Mouse (Mus musculus) stomach, embryonic 15.5 days (tissue): ENCODE data around the gene Vmn2r76. TPM values are rescaled to one million over a fixed set of nuclear protein-coding genes. Genes with fewer than 3 reads are reported as not detected.
"Not testable (repeated sequence)": the region's sequence is repeated elsewhere in the genome, so short reads cannot be mapped to it uniquely, and the experiment has no call there.

ENCODE experiments used
- ATAC-seq: fragments of 200-750 bp; cut with Nextera tagmentation; 2 replicates; pipeline ENCODE4 v1.8.0; 2017; ENCODE audit warnings: low read depth, moderate number of reproducible peaks, moderate TSS enrichment; ENCODE audit not compliant: insufficient read depth, low FRiP score
- H3K27ac ChIP-seq: fragments of 300-500 bp; sonication (generic); 2 replicates; pipeline ENCODE4 v1.5.1; 2015; ENCODE audit warnings: mild to moderate bottlenecking, inconsistent platforms
- H3K27me3 ChIP-seq: fragments of 300-500 bp; sonication (generic); replicated peaks from 2 replicates; pipeline ENCODE4 v1.6.1; 2015; ENCODE audit warnings: inconsistent platforms
- H3K36me3 ChIP-seq: fragments of 300-500 bp; sonication (generic); 2 replicates; pipeline ENCODE4 v1.6.1; 2015; ENCODE audit warnings: inconsistent platforms
- H3K4me1 ChIP-seq: fragments of 300-500 bp; sonication (generic); 2 replicates; pipeline ENCODE4 v1.6.1; 2015; ENCODE audit warnings: inconsistent platforms
- H3K4me2 ChIP-seq: fragments of 300-500 bp; sonication (generic); 2 replicates; pipeline ENCODE4 v1.6.1; 2015; ENCODE audit warnings: mild to moderate bottlenecking, inconsistent platforms
- H3K4me3 ChIP-seq: fragments of 300-500 bp; sonication (generic); replicated peaks from 2 replicates; pipeline ENCODE4 v1.5.1; 2015; ENCODE audit warnings: inconsistent platforms
- H3K9ac ChIP-seq: fragments of 300-500 bp; sonication (generic); 2 replicates; pipeline ENCODE4 v1.6.1; 2015; ENCODE audit warnings: inconsistent platforms
- H3K9me3 ChIP-seq: fragments of 300-500 bp; sonication (generic); 2 replicates; pipeline ENCODE4 v1.6.1; 2016; ENCODE audit warnings: inconsistent platforms
- WGBS: fragments of 180-500 bp; shearing (Covaris S2); methylation state at CpG from one replicate; pipeline ENCODE4 v1.1.7; 2015; 5-methylcytosine and 5-hydroxymethylcytosine counted together
- polyA plus RNA-seq: library from polyadenylated mRNA; unstranded; fragments of >200 nt; fragmentation: Nextera tagmentation; extraction: Ambion mirVana; gene quantifications from 2 replicates; pipeline ENCODE4 v1.2.1, GENCODE M21; 2015

Vmn2r76 gene
- not detected in 2 replicates for polyA plus RNA-seq

DNA sequence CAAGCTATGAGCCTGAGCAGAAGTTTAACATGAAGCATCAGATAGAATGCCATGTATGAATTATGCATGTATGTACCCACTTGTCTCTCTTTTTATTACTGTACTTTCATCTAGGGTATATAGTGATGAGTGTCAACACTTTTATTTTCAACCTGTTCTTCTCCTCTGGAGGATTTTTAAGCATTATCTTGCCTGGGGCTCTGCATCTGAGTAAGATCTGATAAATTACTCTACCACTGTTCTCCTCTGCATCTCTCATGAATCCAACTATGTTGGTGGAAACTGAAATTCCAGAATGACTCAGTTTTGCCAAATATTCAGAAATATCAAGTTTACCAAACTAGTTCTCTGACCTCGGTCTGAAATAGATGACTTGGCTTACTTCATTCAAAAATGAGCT lies at the start of gene Vmn2r76:
Gene Vmn2r76 (minus strand): TSS at position 101 of the 400 bp plus-strand sequence.
- Histone ChIP-seq H3K4me1 (no peaks in the 10 kb centered on the region), H3K9me3 (no peaks in the 10 kb centered on the region), H3K9ac (no peak within 1 kb of the TSS), H3K27me3 (no peaks in the 10 kb centered on the region), H3K4me3 (no peak within 1 kb of the TSS), H3K27ac (no peak within 1 kb of the TSS), H3K36me3 (no peaks in the 10 kb centered on the region), H3K4me2 (no peak within 1 kb of the TSS)
- ATAC-seq = no peak
- 65% methylated on average over 1 of the region's 1 CpGs for WGBS

GRCm38 (mm10) chr7:86277072-86277471 lies 31.0 kb upstream of the Vmn2r76 start, which contains the start of gene Olfr310:
Olfr310 (minus strand) TSS chr7:86277172.
- Histone ChIP-seq H3K9me3 (no peaks in the 10 kb centered on the region), H3K36me3 (no peaks in the 10 kb centered on the region), H3K9ac (no peak within 1 kb of the TSS), H3K27ac (no peak within 1 kb of the TSS), H3K27me3 (no peaks in the 10 kb centered on the region), H3K4me3 (no peak within 1 kb of the TSS), H3K4me2 (no peak within 1 kb of the TSS), H3K4me1 (no peaks in the 10 kb centered on the region)
- WGBS = 88% methylated on average over 1 of the region's 1 CpGs
- no peak for ATAC-seq

DNA sequence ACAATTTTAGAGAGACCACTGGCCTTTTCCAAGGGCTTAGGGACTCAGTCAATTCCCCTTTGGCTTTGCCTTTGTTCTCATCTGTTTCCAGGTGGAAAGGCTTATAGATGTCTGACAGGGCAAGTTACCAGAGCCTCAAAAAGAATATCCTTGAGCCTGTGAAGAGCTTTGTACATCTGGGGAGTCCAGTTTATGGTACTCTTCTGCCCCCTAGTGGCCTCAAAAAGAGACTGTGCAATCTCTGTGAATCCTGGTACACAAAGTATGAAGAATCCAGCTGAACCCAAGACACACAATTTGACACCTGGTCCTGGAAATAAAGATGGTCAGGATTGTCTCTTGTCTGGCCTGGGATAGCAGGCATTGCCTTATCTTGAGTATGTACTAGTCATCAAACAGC lies 34.8 kb downstream of the Vmn2r76 start:
- H3K4me2 ChIP-seq = no peak overlapping the region
- no peak for ATAC-seq
- H3K27ac ChIP-seq = no peak overlapping the region
- H3K9ac ChIP-seq = no peak overlapping the region
- H3K27me3 ChIP-seq = no peaks in the 10 kb centered on the region
- H3K4me1 ChIP-seq = no peaks in the 10 kb centered on the region
- H3K4me3 ChIP-seq = no peak overlapping the region
- H3K36me3 ChIP-seq = no peaks in the 10 kb centered on the region
- H3K9me3 ChIP-seq = no peaks in the 10 kb centered on the region

DNA sequence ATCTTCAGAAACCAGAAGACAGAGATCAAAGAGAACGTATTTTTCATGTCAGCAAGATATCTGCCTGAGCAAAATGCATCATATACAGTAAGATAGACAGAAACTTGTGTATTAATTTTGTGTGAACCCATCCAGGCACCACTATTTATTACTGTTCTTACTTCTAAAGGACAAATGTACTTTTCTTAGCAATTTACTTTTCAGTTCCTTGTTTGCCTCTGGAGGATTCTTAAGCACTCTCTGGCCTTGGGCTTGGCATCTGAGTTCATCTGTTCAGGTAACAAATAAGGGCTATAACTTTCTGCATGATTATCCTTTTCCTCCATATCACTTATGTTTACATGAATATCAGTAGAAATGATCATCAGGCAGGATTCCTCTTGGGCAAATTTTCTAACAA lies 74.4 kb downstream of the Vmn2r76 start, which contains the start of gene Vmn2r75:
Gene Vmn2r75 (minus strand): TSS at position 101 of the 400 bp plus-strand sequence.
- H3K4me3 ChIP-seq, H3K9me3 ChIP-seq, ATAC-seq, H3K27ac ChIP-seq, H3K27me3 ChIP-seq, H3K36me3 ChIP-seq, H3K4me1 ChIP-seq, H3K4me2 ChIP-seq, H3K9ac ChIP-seq: not testable (repeated sequence)
- WGBS = 42% methylated on average over 1 of the region's 1 CpGs

Other genes with a start within 250 kb of the Vmn2r76 start
- not detected in 2 replicates for gene Vmn2r75, start 74.5 kb downstream of the Vmn2r76 start, polyA plus RNA-seq
- not detected in 2 replicates for gene Olfr310, start 30.9 kb upstream of the Vmn2r76 start, polyA plus RNA-seq
- not detected in 2 replicates for gene Olfr309, start 67.4 kb upstream of the Vmn2r76 start, polyA plus RNA-seq
- not detected in 2 replicates for gene Olfr308, start 79.3 kb upstream of the Vmn2r76 start, polyA plus RNA-seq
- not detected in 2 replicates for gene Olfr307, start 91.3 kb upstream of the Vmn2r76 start, polyA plus RNA-seq
- not detected in 2 replicates for gene Olfr305, start 120.6 kb upstream of the Vmn2r76 start, polyA plus RNA-seq
- gene Olfr304, start 140.3 kb upstream of the Vmn2r76 start, polyA plus RNA-seq = not detected in 2 replicates
- not detected in 2 replicates for gene Olfr303, start 151.5 kb upstream of the Vmn2r76 start, polyA plus RNA-seq
- not detected in 2 replicates for gene Olfr301, start 157.5 kb upstream of the Vmn2r76 start, polyA plus RNA-seq
- gene Olfr299, start 213.6 kb upstream of the Vmn2r76 start, polyA plus RNA-seq = not detected in 2 replicates
- not detected in 2 replicates for gene Olfr298, start 246.2 kb upstream of the Vmn2r76 start, polyA plus RNA-seq